Mouse (Mus musculus) left cerebral cortex, postnatal 36 days (tissue): ENCODE data around the gene Foxk2. TPM values are rescaled to one million over a fixed set of nuclear protein-coding genes. Genes with fewer than 3 reads are reported as not detected.

Source experiments
- DNase-seq, 2 experiments: peaks; one replicate each; pipeline ENCODE4 v3.0.0; 2021 to 2022; ENCODE audit warnings: low spot score in 2 of 2, mixed read lengths in 1 of 2
- intact Hi-C: fragments of 180-260 bp; cut with DNase I; formaldehyde crosslinking; loops from one replicate; pipeline ENCODE4 v1.15.1; 2025
- total RNA-seq, 2 experiments: library from RNA; stranded (reverse); gene quantifications; 2 replicates each; pipeline ENCODE4 v1.2.3; 2021

Foxk2 gene
- 10 to 100 TPM; 85.1 to 89.9 TPM for total RNA-seq

- intact Hi-C loops = loop anchor here (5.0 kb wide), 1 partner anchor 93 kb away; the partner anchor contains the start of gene Wdr45b
- DNase-seq = peak; percentile 88 to 93
Observed at GRCm38 (mm10) chr11:121259160-121260100, at the start of gene Foxk2. TSS of gene Foxk2 (plus strand) at chr11:121259990.

GRCm38 (mm10) chr11:121216831-121217230 is 43.0 kb upstream of the Foxk2 start:
- intact Hi-C loops = no loop called here
- no peak for DNase-seq

GRCm38 (mm10) chr11:121219776-121220175 is 40.0 kb upstream of the Foxk2 start:
- DNase-seq = no peak
- intact Hi-C loops = no loop called here

- no peak for DNase-seq
- intact Hi-C loops = no loop called here
Observed at GRCm38 (mm10) chr11:121220771-121221170, 39.0 kb upstream of the Foxk2 start.

GRCm38 (mm10) chr11:121221321-121222010 is 38.3 kb upstream of the Foxk2 start:
- no peak for DNase-seq
- intact Hi-C loops = no loop called here

GRCm38 (mm10) chr11:121228129-121229017 is 31.4 kb upstream of the Foxk2 start:
- intact Hi-C loops = no loop called here

GRCm38 (mm10) chr11:121229018-121229439 is 30.8 kb upstream of the Foxk2 start, which contains the start of gene Cybc1:
TSS of gene Cybc1 (minus strand) at chr11:121229322.
- DNase-seq = peak; percentile 68 to 73
- intact Hi-C loops = no loop called here

More at GRCm38 (mm10) chr11:121228129-121229017, 31.4 kb upstream of the Foxk2 start:
- DNase-seq = no peak

- intact Hi-C loops = no loop called here
- no peak for DNase-seq
Observed at GRCm38 (mm10) chr11:121231191-121231590, 28.6 kb upstream of the Foxk2 start.

- peak in 1 of 2 experiments; percentile 25 for DNase-seq
- intact Hi-C loops = no loop called here
Observed at GRCm38 (mm10) chr11:121231628-121232291, 28.0 kb upstream of the Foxk2 start.

GRCm38 (mm10) chr11:121232706-121233105 is 27.1 kb upstream of the Foxk2 start:
- no peak for DNase-seq
- intact Hi-C loops = no loop called here

- DNase-seq = no peak
- intact Hi-C loops = no loop called here
Observed at GRCm38 (mm10) chr11:121235475-121236238, 24.1 kb upstream of the Foxk2 start.

GRCm38 (mm10) chr11:121236564-121237344 is 23.0 kb upstream of the Foxk2 start, which contains the start of gene Narf:
TSS of gene Narf (plus strand) at chr11:121237253.
- intact Hi-C loops = no loop called here
- peak; percentile 99 for DNase-seq

GRCm38 (mm10) chr11:121237345-121238128 is 22.3 kb upstream of the Foxk2 start:
- DNase-seq = no peak
- intact Hi-C loops = no loop called here

GRCm38 (mm10) chr11:121239669-121240068 is 20.1 kb upstream of the Foxk2 start:
- no peak for DNase-seq
- intact Hi-C loops = no loop called here

- no peak for DNase-seq
- intact Hi-C loops = no loop called here
Observed at GRCm38 (mm10) chr11:121250196-121250595, 9.6 kb upstream of the Foxk2 start.

GRCm38 (mm10) chr11:121260211-121260906 is 569 bp downstream of the Foxk2 start:
- DNase-seq = peak; percentile 38 to 44
- intact Hi-C loops = no loop called here
